Mouse (Mus musculus) left cerebral cortex, adult 18-20 months (tissue): ENCODE data around the gene Btbd35f2. TPM values are rescaled to one million over a fixed set of nuclear protein-coding genes. Genes with fewer than 3 reads are reported as not detected.
"Not testable (repeated sequence)": the region's sequence is repeated elsewhere in the genome, so short reads cannot be mapped to it uniquely, and the experiment has no call there.

Experiments
- DNase-seq, 2 experiments: peaks; one replicate each; pipeline ENCODE4 v3.0.0; 2021 to 2022; ENCODE audit warnings: low spot score in 2 of 2, mixed read lengths in 1 of 2
- long read RNA-seq, 2 experiments: library from polyadenylated mRNA; stranded (forward); transcript quantifications; one replicate each; pipeline ENCODE4 v2.0.0; 2021
- total RNA-seq, 2 experiments: library from RNA; stranded (reverse); gene quantifications; 2 replicates each; pipeline ENCODE4 v1.2.3; 2021

Btbd35f2 gene
- total RNA-seq, result not detected
- long read RNA-seq, experiment 1, result 0 reads
- long read RNA-seq, experiment 2, result 0 reads

GRCm38 (mm10) chrX:32278094-32278493 is at the start of gene Btbd35f2:
Gene Btbd35f2, plus strand, starts transcription at chrX:32278394.
- not testable (repeated sequence) for DNase-seq

Other genes with a start within 250 kb of the Btbd35f2 start
- not detected for gene Btbd35f22, start 230.6 kb upstream of the Btbd35f2 start, total RNA-seq